Mouse (Mus musculus) CH12.LX (cell line): ENCODE results near the gene Tmtc1. TPM values are rescaled to one million over a fixed set of nuclear protein-coding genes. Genes with fewer than 3 reads are reported as not detected.

Source experiments
- DNase-seq: peaks from one replicate; pipeline ENCODE4 v3.0.0-alpha.2; 2013; ENCODE audit errors: extremely low read depth
- H3K27ac ChIP-seq: 2 replicates; pipeline ENCODE4 v1.5.1; 2012; ENCODE audit warnings: low read depth, mild to moderate bottlenecking, control low read depth, moderate library complexity; ENCODE audit not compliant: insufficient read depth
- H3K27me3 ChIP-seq: replicated peaks from 2 replicates; pipeline ENCODE3; 2012; ENCODE audit warnings: inconsistent platforms
- H3K36me3 ChIP-seq, 2 experiments: replicated peaks in 1 of 2; 2 replicates each; pipeline versions ENCODE3 to v1.6.1; 2012; ENCODE audit warnings: inconsistent platforms in 1 of 2, low read length in 1 of 2, mild to moderate bottlenecking in 1 of 2, mixed read lengths in 1 of 2, moderate library complexity in 1 of 2; ENCODE audit not compliant: control insufficient read depth in 1 of 2, insufficient read depth in 1 of 2
- H3K4me1 ChIP-seq, 2 experiments: 2 replicates each; pipeline ENCODE4 v1.6.1; 2012; ENCODE audit warnings: inconsistent platforms in 1 of 2, moderate library complexity in 1 of 2; ENCODE audit not compliant: insufficient read depth in 2 of 2, control insufficient read depth in 1 of 2
- H3K4me2 ChIP-seq: 2 replicates; pipeline ENCODE4 v1.6.1; 2012; ENCODE audit warnings: low read depth, mild to moderate bottlenecking, control low read depth; ENCODE audit not compliant: poor library complexity, insufficient read depth, severe bottlenecking
- H3K4me3 ChIP-seq, 3 experiments: fragments of 150-350 bp in 1 of 3; sonication (generic) in 1 of 3; replicated peaks in 1 of 3; 2 replicates each; pipeline versions ENCODE3 to v1.5.1; 2011 to 2012; ENCODE audit warnings: low read depth in 2 of 3, low read length in 2 of 3, mild to moderate bottlenecking in 2 of 3, moderate library complexity in 2 of 3, control low read depth in 1 of 3, improper control_type of control experiment in 1 of 3, inconsistent platforms in 1 of 3, mixed read lengths in 1 of 3; ENCODE audit not compliant: poor library complexity in 1 of 3
- H3K79me2 ChIP-seq: replicated peaks from 2 replicates; pipeline ENCODE4 v1.6.1; 2012; ENCODE audit warnings: mild to moderate bottlenecking, moderate library complexity; ENCODE audit not compliant: control insufficient read depth, poor library complexity, insufficient read depth, severe bottlenecking; ENCODE audit errors: extremely low read depth
- H3K9ac ChIP-seq: 2 replicates; pipeline ENCODE4 v1.6.1; 2012; ENCODE audit warnings: low read depth, mild to moderate bottlenecking, control low read depth, moderate library complexity; ENCODE audit not compliant: insufficient read depth
- H3K9me3 ChIP-seq: replicated peaks from 2 replicates; pipeline ENCODE3; 2012; ENCODE audit warnings: low read length, inconsistent platforms, mixed read lengths
- CHD1 ChIP-seq: IDR thresholded peaks from 2 replicates; pipeline ENCODE4 v1.6.1; 2012; ENCODE audit warnings: low read depth, low read length, improper control_type of control experiment, inconsistent platforms
- CHD2 ChIP-seq: IDR thresholded peaks from 2 replicates; pipeline ENCODE4 v1.6.1; 2011; ENCODE audit warnings: low read length, improper control_type of control experiment
- CTCF ChIP-seq, 2 experiments: IDR thresholded peaks in 1 of 2; conservative IDR thresholded peaks in 1 of 2; 2 replicates each; pipeline ENCODE4 v1.5.1; 2011 to 2012; ENCODE audit warnings: low read depth in 2 of 2, low read length in 2 of 2, improper control_type of control experiment in 1 of 2, inconsistent platforms in 1 of 2, mild to moderate bottlenecking in 1 of 2, moderate library complexity in 1 of 2
- E2F4 ChIP-seq: IDR thresholded peaks from 2 replicates; pipeline ENCODE4 v1.6.1; 2011; ENCODE audit warnings: low read depth, low read length, improper control_type of control experiment; ENCODE audit not compliant: insufficient replicate concordance
- ELF1 ChIP-seq: IDR thresholded peaks from 2 replicates; pipeline ENCODE4 v1.6.1; 2014; ENCODE audit warnings: low read depth, mild to moderate bottlenecking, inconsistent platforms, low read length, improper control_type of control experiment
- EP300 ChIP-seq: IDR thresholded peaks from 2 replicates; pipeline ENCODE4 v1.6.1; 2011; ENCODE audit warnings: low read length, improper control_type of control experiment
- GABPA ChIP-seq: IDR thresholded peaks from 2 replicates; pipeline ENCODE4 v1.6.1; 2012; ENCODE audit warnings: low read depth, low read length, improper control_type of control experiment, inconsistent platforms; ENCODE audit not compliant: insufficient replicate concordance
- JUN ChIP-seq: IDR thresholded peaks from 2 replicates; pipeline ENCODE4 v1.6.1; 2011; ENCODE audit warnings: low read depth, mild to moderate bottlenecking, low read length, improper control_type of control experiment, moderate library complexity; ENCODE audit not compliant: insufficient read depth
- KAT2A ChIP-seq: IDR thresholded peaks from 2 replicates; pipeline ENCODE4 v1.6.1; 2012; ENCODE audit warnings: low read length, improper control_type of control experiment, inconsistent platforms; ENCODE audit not compliant: insufficient replicate concordance
- MAFK ChIP-seq: IDR thresholded peaks from 2 replicates; pipeline ENCODE4 v1.6.1; 2011; ENCODE audit warnings: low read length, improper control_type of control experiment; ENCODE audit not compliant: insufficient replicate concordance
- MAX ChIP-seq: IDR thresholded peaks from 2 replicates; pipeline ENCODE4 v1.6.1; 2011; ENCODE audit warnings: low read length, improper control_type of control experiment
- MEF2A ChIP-seq: IDR thresholded peaks from 2 replicates; pipeline ENCODE4 v1.6.1; 2014; ENCODE audit warnings: low read depth, mild to moderate bottlenecking, inconsistent platforms, low read length, improper control_type of control experiment, borderline replicate concordance
- NRF1 ChIP-seq: IDR thresholded peaks from 2 replicates; pipeline ENCODE4 v1.6.1; 2014; ENCODE audit warnings: low read depth, mild to moderate bottlenecking, inconsistent platforms, low read length, improper control_type of control experiment, moderate library complexity
- PAX5 ChIP-seq: IDR thresholded peaks from 2 replicates; pipeline ENCODE4 v1.6.1; 2012; ENCODE audit warnings: low read length, inconsistent platforms, mixed read lengths
- POLR2A ChIP-seq: IDR thresholded peaks from 2 replicates; pipeline ENCODE4 v1.6.1; 2011; ENCODE audit warnings: low read depth, mild to moderate bottlenecking, improper control_type of control experiment, low read length
- RCOR1 ChIP-seq: conservative IDR thresholded peaks from 2 replicates; pipeline ENCODE4 v1.6.1; 2012; ENCODE audit warnings: low read depth, mild to moderate bottlenecking, inconsistent platforms, low read length, improper control_type of control experiment
- SMC3 ChIP-seq: IDR thresholded peaks from 2 replicates; pipeline ENCODE4 v1.6.1; 2011; ENCODE audit warnings: low read depth, low read length, improper control_type of control experiment
- TBP ChIP-seq: conservative IDR thresholded peaks from 2 replicates; pipeline ENCODE4 v1.6.1; 2011; ENCODE audit warnings: low read depth, low read length, improper control_type of control experiment
- TCF12 ChIP-seq: IDR thresholded peaks from 2 replicates; pipeline ENCODE4 v1.6.1; 2014; ENCODE audit warnings: low read depth, mild to moderate bottlenecking, inconsistent platforms, low read length, improper control_type of control experiment
- ZKSCAN1 ChIP-seq: IDR thresholded peaks from 2 replicates; pipeline ENCODE4 v1.6.1; 2012; ENCODE audit warnings: low read depth, inconsistent platforms, low read length, improper control_type of control experiment, borderline replicate concordance
- dilution Hi-C: fragments of 300-500 bp; cut with MboI; formaldehyde crosslinking; loops from 2 replicates; pipeline ENCODE4 v1.14.3; 2020; ENCODE audit warnings: low sequenced_read_pairs; ENCODE audit not compliant: extremely low pct_unique_long_range_greater_than_20kb, extremely low pct_ligation_motif_present
- in situ Hi-C: fragments of 300-500 bp; cut with MboI; formaldehyde crosslinking; loops from 3 replicates; pipeline ENCODE4 v1.14.3; 2019; ENCODE audit warnings: low sequenced_read_pairs, low pct_ligation_motif_present, low pct_unique_long_range_greater_than_20kb, mixed read lengths
- polyA plus RNA-seq: library from polyadenylated mRNA; unstranded; fragments of >175 nt; gene quantifications from 2 replicates; pipeline ENCODE4 v1.2.1, GENCODE M21; 2012; ENCODE audit warnings: low read depth; ENCODE audit not compliant: insufficient read length
- total RNA-seq, 2 experiments: library from RNA; depleted of rRNA; stranded (reverse); fragments of 300-350 nt in 1 of 2; fragments of >200 nt in 1 of 2; gene quantifications; 2 replicates each; pipeline ENCODE4 v1.2.3; 2012 to 2014

Gene Tmtc1
- total and polyA plus RNA-seq, 3 experiments: 0.03 to 0.13 (median 0.04) TPM

GRCm38 (mm10) chr6:148363162-148363561, 81.0 kb downstream of the Tmtc1 start:
- in situ Hi-C loops: no loop called here
- no peak for TF ChIP-seq MEF2A
- no peak for TF ChIP-seq SMC3
- TF ChIP-seq CTCF (conservative IDR thresholded peaks at IDR 0.05 in 1 of 2, IDR thresholded peaks at IDR 0.05 in 1 of 2; ENCODE audit: low read depth in 2 of 2, low read length in 2 of 2): no peak
- no peak for TF ChIP-seq JUN
- no peak for TF ChIP-seq E2F4
- TF ChIP-seq NRF1: no peak
- TF ChIP-seq GABPA: no peak
- no peak for TF ChIP-seq ZKSCAN1
- no peak for TF ChIP-seq CHD2
- no peak for TF ChIP-seq TCF12
- TF ChIP-seq EP300: no peak
- TF ChIP-seq CHD1: no peak

GRCm38 (mm10) chr6:148362475-148362874, 81.7 kb downstream of the Tmtc1 start:
- no peaks in the 10 kb centered on the region for H3K4me1 ChIP-seq
- DNase-seq: no peak
- H3K4me2 ChIP-seq: no peak overlapping the region
- no peak for TF ChIP-seq ELF1
- no peak for TF ChIP-seq PAX5
- TF ChIP-seq TBP: no peak
- no peak for TF ChIP-seq SMC3
- TF ChIP-seq NRF1: no peak
- no peak for TF ChIP-seq KAT2A
- no peak for TF ChIP-seq E2F4
- TF ChIP-seq MAFK: no peak
- no peak for TF ChIP-seq CHD1
- no peak for TF ChIP-seq RCOR1
- no peak for TF ChIP-seq JUN
- TF ChIP-seq POLR2A: no peak
- TF ChIP-seq MAX: no peak
- no peaks in the 10 kb centered on the region for H3K36me3 ChIP-seq
- dilution Hi-C loops: no loop called here
- in situ Hi-C loops: no loop called here
- no peaks in the 10 kb centered on the region for H3K27me3 ChIP-seq
- H3K9ac ChIP-seq: no peak overlapping the region
- H3K27ac ChIP-seq: no peak overlapping the region
- H3K9me3 ChIP-seq: peaks cover 2% of the 10 kb centered on the region
- no peak overlapping the region for H3K4me3 ChIP-seq
- H3K79me2 ChIP-seq: no peaks in the 10 kb centered on the region

More at GRCm38 (mm10) chr6:148363162-148363561, 81.0 kb downstream of the Tmtc1 start:
- Histone ChIP-seq H3K36me3 (no peaks in the 10 kb centered on the region), H3K4me2 (no peak overlapping the region), H3K9ac (no peak overlapping the region), H3K79me2 (no peaks in the 10 kb centered on the region), H3K27ac (no peak overlapping the region), H3K4me3 (no peak overlapping the region), H3K4me1 (no peaks in the 10 kb centered on the region), H3K9me3 (peaks cover 2% of the 10 kb centered on the region), H3K27me3 (no peaks in the 10 kb centered on the region)
- dilution Hi-C loops: no loop called here
- no peak for DNase-seq
